Mouse (Mus musculus): Measurements from ENCODE around the gene Olfr1494.

Olfr1494 gene

DNA sequence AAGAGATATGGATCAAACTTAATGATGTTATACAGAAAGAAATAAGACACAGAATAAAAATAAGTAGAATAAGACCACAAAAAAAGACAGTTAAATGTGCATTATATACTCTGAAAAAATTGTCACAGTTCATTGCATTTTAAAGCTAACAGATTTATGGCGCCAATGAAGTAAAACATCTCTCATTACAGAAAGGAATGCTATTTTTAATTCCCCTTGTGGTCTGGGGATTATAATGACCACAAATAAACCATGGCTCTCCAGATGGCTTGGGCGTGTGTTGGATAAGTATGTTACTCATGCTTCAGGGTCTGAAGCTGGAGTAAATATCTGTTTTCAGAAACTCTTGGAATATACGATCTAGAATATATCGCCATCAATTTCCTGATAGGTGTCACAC, at the start of gene Olfr1494:
Gene Olfr1494 (plus strand): TSS at position 301 of the 400 bp plus-strand sequence.
- no peak for DNase-seq

DNA sequence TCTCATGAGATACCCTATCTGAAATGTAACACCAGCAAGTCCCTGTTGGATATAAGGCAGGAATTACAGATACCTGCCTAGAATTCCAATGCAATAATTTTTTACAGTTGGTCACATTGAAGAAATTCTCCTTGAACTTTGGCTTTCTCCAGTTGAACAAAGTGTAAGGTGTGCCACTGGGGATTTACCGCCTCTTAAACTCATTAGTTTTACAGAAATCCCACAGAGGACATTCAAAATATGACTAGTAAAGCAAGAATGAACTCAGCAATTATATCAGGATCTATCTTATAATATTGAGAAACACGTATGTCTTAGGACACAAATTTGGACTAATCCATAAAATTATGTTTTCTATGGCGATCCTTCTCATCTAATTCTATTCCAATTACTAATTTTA, 42.6 kb upstream of the Olfr1494 start, which contains the start of gene Olfr1491:
Gene Olfr1491 (plus strand): TSS at position 301 of the 400 bp plus-strand sequence.
- DNase-seq: no peak

DNA sequence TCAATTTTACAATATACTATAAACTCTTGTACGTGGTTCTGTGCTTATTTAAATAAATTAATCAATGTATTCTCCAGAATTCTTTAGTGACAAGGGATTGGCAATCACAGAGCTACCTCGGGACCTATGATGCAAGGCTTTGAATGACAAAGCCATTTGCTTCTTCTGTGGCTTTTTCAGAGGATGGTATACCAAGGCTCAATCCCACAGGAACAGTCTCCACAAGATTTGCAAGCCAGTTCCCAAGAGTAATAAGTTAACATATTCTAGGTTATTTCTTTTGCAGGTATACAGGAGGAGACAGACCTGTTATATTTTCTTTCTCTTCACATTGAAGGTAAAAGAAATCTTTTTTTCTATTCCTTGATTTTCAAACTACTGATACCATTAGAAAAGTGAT, 16.6 kb upstream of the Olfr1494 start, which contains the start of gene Olfr1493-ps1:
Gene Olfr1493-ps1 (plus strand): TSS at position 301 of the 400 bp plus-strand sequence.
- DNase-seq: no peak

DNA sequence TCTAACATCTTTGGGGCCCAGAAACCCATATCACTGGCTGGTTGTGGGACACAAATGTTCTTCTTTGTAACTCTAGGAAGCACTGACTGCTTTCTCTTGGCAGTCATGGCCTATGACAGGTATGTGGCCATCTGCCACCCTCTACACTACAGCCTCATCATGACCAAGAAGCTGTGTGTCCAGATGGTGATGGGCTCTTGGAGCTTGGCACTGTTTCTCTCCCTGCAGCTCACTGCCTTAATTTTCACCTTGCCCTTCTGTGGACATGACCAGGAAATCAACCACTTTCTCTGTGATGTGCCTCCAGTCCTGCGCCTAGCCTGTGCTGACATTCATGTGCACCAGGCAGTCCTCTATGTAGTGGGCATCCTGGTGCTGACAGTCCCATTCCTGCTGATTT, 9.8 kb downstream of the Olfr1494 start:
- no peak for DNase-seq

DNA sequence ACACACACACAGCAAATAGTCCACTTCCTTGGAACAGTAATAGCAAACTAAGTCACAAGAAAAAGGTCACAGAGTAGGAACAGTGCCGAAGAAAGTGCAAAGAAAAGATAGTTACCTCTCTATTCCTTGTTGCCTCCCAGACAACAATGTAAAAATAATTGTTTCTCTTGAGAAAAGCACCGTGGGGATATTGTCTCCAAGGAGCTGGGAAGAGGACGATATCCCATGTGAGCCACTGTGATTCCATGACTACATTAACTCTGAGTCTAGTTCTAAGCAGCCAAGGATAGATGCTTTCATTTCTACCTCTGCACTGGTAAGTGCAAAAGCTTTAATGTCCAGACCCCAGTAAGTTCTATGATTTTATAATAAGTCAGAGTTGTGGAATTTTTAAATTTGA, 24.8 kb downstream of the Olfr1494 start, which contains the start of gene Olfr1495:
Gene Olfr1495 (plus strand): TSS at position 301 of the 400 bp plus-strand sequence.
- no peak for DNase-seq

DNA sequence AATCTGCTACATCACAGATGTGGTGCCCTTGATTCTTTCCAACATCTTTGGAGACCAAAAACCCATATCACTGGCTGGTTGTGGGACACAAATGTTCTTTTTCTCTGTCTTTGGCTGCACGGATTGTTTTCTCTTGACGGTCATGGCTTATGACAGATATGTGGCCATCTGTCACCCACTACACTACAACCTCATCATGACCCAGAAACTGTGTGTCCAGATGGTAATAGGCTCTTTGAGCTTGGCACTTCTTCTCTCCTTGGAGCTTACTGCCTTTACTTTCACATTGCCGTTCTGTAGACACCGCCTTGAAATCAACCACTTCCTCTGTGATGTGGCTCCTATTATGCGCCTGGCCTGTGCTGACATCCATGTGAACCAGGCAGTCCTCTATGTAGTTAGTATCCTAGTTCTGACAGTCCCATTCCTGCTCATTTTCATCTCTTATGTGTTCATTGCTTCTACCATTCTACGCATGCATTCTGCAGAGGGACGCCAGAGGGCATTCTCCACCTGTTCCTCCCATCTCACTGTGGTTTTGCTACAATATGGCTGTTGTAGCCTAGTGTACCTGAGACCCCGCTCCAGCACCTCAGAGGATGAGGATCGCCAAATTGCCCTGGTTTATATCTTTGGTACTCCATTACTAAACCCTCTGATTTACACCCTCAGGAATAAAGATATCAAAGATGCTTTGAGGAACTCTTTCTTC, 29.2 kb downstream of the Olfr1494 start:
- no peak for DNase-seq

DNA sequence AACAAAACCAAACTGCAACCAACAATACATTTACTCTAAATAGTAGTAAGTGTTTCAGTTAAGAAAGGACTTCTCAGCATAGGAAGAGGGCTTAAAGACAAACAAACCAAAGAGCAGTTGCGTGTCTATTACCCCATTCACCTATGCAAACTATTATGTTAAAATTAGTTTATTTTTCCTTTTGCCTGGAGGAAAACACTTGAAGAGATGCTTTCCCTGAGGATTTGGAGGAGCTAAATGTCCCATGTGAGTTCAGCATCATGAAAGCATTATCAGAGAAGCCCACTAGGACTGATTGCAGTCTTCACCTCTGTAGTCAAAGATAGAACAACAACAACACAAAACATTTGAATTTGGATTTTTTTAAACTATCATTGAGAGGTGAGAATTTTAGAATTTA, 38.0 kb downstream of the Olfr1494 start, which contains the start of gene Olfr1496:
Gene Olfr1496 (plus strand): TSS at position 301 of the 400 bp plus-strand sequence.
- DNase-seq: no peak

DNA sequence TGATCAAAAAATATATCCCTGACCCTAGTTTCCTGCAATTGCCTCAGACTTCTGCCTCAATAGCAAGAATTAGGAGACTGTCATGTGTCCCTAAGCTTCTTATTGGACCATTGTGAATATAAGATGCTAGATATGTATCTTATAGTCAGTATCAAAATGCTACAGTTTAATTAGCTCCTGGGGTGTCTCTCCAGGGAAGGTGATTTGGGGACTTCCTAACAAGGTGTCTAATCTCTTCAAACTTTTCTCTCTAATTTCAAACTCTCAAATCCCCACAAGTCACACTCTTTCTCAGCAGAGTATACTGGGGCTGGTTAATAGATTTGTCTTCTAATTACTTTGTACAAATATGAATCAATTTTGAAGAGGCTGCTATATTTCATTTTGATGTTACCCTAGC, 58.6 kb downstream of the Olfr1494 start, which contains the start of gene Olfr1497:
Gene Olfr1497 (minus strand): TSS at position 101 of the 400 bp plus-strand sequence.
- DNase-seq: no peak

All from lung, postnatal 14 days (tissue).